Mouse (Mus musculus): ENCODE data around the gene Ubtf. TPM values are rescaled to one million over a fixed set of nuclear protein-coding genes. Genes with fewer than 3 reads are reported as not detected.

Ubtf gene
- polyA plus RNA-seq, 1 experiment from 2014 or later = 87.3 TPM

DNA sequence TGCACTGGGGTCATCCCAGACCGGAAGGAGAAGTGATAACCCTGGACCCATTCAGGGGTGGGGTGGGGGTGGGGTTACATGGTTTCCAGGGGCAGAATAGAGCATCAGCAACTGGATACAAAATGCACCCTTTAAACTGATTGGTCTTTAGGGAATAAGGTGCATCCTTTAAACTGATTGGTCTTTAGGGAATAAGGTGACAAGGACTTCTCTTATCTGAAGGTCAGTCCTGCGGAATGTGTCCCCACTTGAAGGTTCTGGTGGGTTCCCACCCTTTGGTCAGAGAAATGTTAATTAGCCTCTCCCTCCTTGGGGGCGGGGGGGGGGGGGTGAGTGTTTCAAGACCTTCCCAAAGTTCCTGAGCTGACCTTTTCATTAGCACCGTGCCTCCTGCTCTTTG lies 12.3 kb upstream of the Ubtf start:
- no peaks in the 10 kb centered on the region for H3K36me3 ChIP-seq
- ATAC-seq (ENCODE audit: insufficient number of reproducible peaks, low FRiP score, low TSS enrichment, low read depth) = no peak
- H3K27ac ChIP-seq (replicated peaks) = no peak overlapping the region
- no peak overlapping the region for H3K4me2 ChIP-seq (replicated peaks)
- no peak overlapping the region for H3K9ac ChIP-seq
- no peaks in the 10 kb centered on the region for H3K27me3 ChIP-seq
- H3K4me1 ChIP-seq = no peaks in the 10 kb centered on the region
- H3K9me3 ChIP-seq (replicated peaks) = no peaks in the 10 kb centered on the region
- 57% methylated on average over 4 of the region's 4 CpGs for WGBS
- no peak overlapping the region for H3K4me3 ChIP-seq (replicated peaks)

GRCm38 (mm10) chr11:102330039-102330438 lies 10.5 kb upstream of the Ubtf start:
- Histone ChIP-seq H3K27me3 (no peaks in the 10 kb centered on the region), H3K4me1 (no peaks in the 10 kb centered on the region), H3K9me3 (replicated peaks) (no peaks in the 10 kb centered on the region), H3K4me3 (replicated peaks) (no peak overlapping the region), H3K27ac (replicated peaks) (no peak overlapping the region), H3K36me3 (no peaks in the 10 kb centered on the region), H3K9ac (no peak overlapping the region), H3K4me2 (replicated peaks) (no peak overlapping the region)
- no peak for ATAC-seq (ENCODE audit: insufficient number of reproducible peaks, low FRiP score, low TSS enrichment, low read depth)
- WGBS = 75% methylated on average over 3 of the region's 3 CpGs

DNA sequence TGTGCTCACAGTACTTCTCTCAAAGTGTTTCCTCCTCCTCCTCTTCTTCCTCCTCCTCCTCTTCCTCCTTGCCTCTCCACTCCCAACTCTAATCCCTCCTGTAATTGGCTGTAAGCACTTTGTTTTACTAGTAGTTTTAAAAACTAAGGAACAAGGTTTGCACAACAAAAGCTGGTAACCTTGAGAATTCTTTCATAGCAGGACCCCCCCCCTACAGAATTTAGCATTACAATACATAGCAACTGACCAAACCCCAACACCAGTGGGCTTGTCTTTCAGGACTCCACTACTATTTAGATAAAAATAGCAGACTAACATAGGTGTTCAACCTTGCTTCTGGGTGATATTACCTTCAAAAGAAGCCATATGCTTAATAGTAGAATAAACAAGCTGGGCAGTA lies 10.0 kb upstream of the Ubtf start:
- Histone ChIP-seq H3K4me3 (replicated peaks) (no peak overlapping the region), H3K27me3 (no peaks in the 10 kb centered on the region), H3K36me3 (no peaks in the 10 kb centered on the region), H3K27ac (replicated peaks) (no peak overlapping the region), H3K9ac (no peak overlapping the region), H3K4me1 (no peaks in the 10 kb centered on the region), H3K9me3 (replicated peaks) (no peaks in the 10 kb centered on the region), H3K4me2 (replicated peaks) (no peak overlapping the region)
- no peak for ATAC-seq (ENCODE audit: insufficient number of reproducible peaks, low FRiP score, low TSS enrichment, low read depth)

DNA sequence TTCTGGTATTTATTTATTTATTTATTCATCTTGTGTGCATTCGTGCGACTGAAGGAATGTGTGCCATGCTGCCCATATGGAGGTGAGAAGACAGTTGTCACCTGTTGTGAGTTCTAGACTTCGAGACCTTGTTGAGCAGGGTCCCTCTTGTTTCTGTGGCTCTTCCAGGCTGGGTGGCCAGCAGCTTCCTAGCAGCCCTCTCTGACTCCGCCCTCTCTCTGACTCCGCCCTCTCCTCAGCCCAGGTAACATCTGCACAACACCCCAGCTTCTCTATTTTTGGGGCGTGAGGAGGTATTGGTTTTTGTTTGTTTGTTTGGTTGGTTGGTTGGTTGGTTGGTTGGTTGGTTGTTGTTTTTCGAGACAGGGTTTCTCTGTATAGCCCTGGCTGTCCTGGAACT lies 8.3 kb upstream of the Ubtf start:
- H3K4me1 ChIP-seq = no peaks in the 10 kb centered on the region
- H3K9me3 ChIP-seq (replicated peaks) = no peaks in the 10 kb centered on the region
- no peak overlapping the region for H3K4me3 ChIP-seq (replicated peaks)
- H3K4me2 ChIP-seq (replicated peaks) = no peak overlapping the region
- no peaks in the 10 kb centered on the region for H3K27me3 ChIP-seq
- H3K36me3 ChIP-seq = no peaks in the 10 kb centered on the region
- ATAC-seq (ENCODE audit: insufficient number of reproducible peaks, low FRiP score, low TSS enrichment, low read depth) = no peak
- H3K27ac ChIP-seq (replicated peaks) = no peak overlapping the region
- no peak overlapping the region for H3K9ac ChIP-seq
- WGBS = 81% methylated on average over 7 of the region's 7 CpGs

GRCm38 (mm10) chr11:102327250-102327649 lies 7.7 kb upstream of the Ubtf start:
- no peaks in the 10 kb centered on the region for H3K36me3 ChIP-seq
- H3K27ac ChIP-seq (replicated peaks) = no peak overlapping the region
- H3K4me2 ChIP-seq (replicated peaks) = no peak overlapping the region
- no peaks in the 10 kb centered on the region for H3K27me3 ChIP-seq
- no peak overlapping the region for H3K9ac ChIP-seq
- no peaks in the 10 kb centered on the region for H3K4me1 ChIP-seq
- H3K4me3 ChIP-seq (replicated peaks) = no peak overlapping the region
- 66% methylated on average over 5 of the region's 5 CpGs for WGBS
- no peaks in the 10 kb centered on the region for H3K9me3 ChIP-seq (replicated peaks)
- ATAC-seq (ENCODE audit: insufficient number of reproducible peaks, low FRiP score, low TSS enrichment, low read depth) = no peak

GRCm38 (mm10) chr11:102323516-102323915 lies 4.0 kb upstream of the Ubtf start:
- H3K4me1 ChIP-seq = peaks cover 10% of the 10 kb centered on the region
- H3K27me3 ChIP-seq = no peaks in the 10 kb centered on the region
- no peak overlapping the region for H3K27ac ChIP-seq (replicated peaks)
- no peak overlapping the region for H3K4me2 ChIP-seq (replicated peaks)
- 89% methylated on average over 1 of the region's 1 CpGs for WGBS
- no peak overlapping the region for H3K9ac ChIP-seq
- H3K36me3 ChIP-seq = no peaks in the 10 kb centered on the region
- no peak overlapping the region for H3K4me3 ChIP-seq (replicated peaks)
- H3K9me3 ChIP-seq (replicated peaks) = no peaks in the 10 kb centered on the region
- ATAC-seq (ENCODE audit: insufficient number of reproducible peaks, low FRiP score, low TSS enrichment, low read depth) = no peak

DNA sequence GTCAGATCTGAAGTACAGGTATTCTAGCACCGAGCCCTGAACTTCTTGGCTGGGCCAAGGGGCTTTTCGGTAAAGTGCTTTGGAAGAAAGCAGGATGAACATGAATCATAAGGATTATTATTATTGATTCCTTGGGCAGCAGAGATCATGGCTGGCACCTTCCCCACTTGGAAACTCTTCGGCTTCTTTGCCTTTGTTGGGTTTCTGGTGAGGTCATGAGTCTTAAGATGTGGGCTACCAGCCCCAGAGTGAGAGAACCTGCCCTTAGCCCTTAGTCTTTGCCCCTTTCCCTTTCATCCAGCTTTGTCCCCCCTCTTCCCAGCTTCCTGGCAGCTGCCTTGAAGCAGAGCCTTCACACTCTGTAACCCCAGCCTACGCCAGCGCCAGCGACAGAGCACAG lies 2.4 kb upstream of the Ubtf start:
- no peak for ATAC-seq (ENCODE audit: insufficient number of reproducible peaks, low FRiP score, low TSS enrichment, low read depth)

GRCm38 (mm10) chr11:102320686-102321005 lies 1.1 kb upstream of the Ubtf start:
- Histone ChIP-seq H3K4me1 (peaks cover 19% of the 10 kb centered on the region), H3K4me3 (replicated peaks) (peak overlapping the region; percentile 86), H3K27me3 (no peaks in the 10 kb centered on the region), H3K27ac (replicated peaks) (peak overlapping the region; percentile 99), H3K36me3 (no peaks in the 10 kb centered on the region), H3K9me3 (replicated peaks) (no peaks in the 10 kb centered on the region), H3K4me2 (replicated peaks) (peak overlapping the region; percentile 87), H3K9ac (peak overlapping the region; percentile 97)
- no peak for ATAC-seq (ENCODE audit: insufficient number of reproducible peaks, low FRiP score, low TSS enrichment, low read depth)
- WGBS = 9% methylated on average over 10 of the region's 10 CpGs

More for the DNA sequence above, 2.4 kb upstream of the Ubtf start:
- no peaks in the 10 kb centered on the region for H3K9me3 ChIP-seq (replicated peaks)
- WGBS = 76% methylated on average over 6 of the region's 6 CpGs
- no peak overlapping the region for H3K9ac ChIP-seq
- H3K27ac ChIP-seq (replicated peaks) = no peak overlapping the region
- no peaks in the 10 kb centered on the region for H3K27me3 ChIP-seq
- no peaks in the 10 kb centered on the region for H3K36me3 ChIP-seq
- H3K4me1 ChIP-seq = peaks cover 10% of the 10 kb centered on the region
- no peak overlapping the region for H3K4me2 ChIP-seq (replicated peaks)
- H3K4me3 ChIP-seq (replicated peaks) = no peak overlapping the region

- Histone ChIP-seq H3K9me3 (replicated peaks) (no peaks in the 10 kb centered on the region), H3K27me3 (no peaks in the 10 kb centered on the region), H3K36me3 (peaks cover 3% of the 10 kb centered on the region; the same call in 1 of the 2 replicates), H3K4me2 (replicated peaks) (peak overlapping the region; percentile 87), H3K4me1 (peaks cover 24% of the 10 kb centered on the region), H3K9ac (peak overlapping the region; percentile 97), H3K27ac (replicated peaks) (peak overlapping the region; percentile 99), H3K4me3 (replicated peaks) (peak overlapping the region; percentile 86)
- ATAC-seq (ENCODE audit: insufficient number of reproducible peaks, low FRiP score, low TSS enrichment, low read depth) = no peak
- WGBS = under 1% methylated on average over 38 of the region's 38 CpGs
Measured at GRCm38 (mm10) chr11:102319941-102320685, 571 bp upstream of the Ubtf start.

DNA sequence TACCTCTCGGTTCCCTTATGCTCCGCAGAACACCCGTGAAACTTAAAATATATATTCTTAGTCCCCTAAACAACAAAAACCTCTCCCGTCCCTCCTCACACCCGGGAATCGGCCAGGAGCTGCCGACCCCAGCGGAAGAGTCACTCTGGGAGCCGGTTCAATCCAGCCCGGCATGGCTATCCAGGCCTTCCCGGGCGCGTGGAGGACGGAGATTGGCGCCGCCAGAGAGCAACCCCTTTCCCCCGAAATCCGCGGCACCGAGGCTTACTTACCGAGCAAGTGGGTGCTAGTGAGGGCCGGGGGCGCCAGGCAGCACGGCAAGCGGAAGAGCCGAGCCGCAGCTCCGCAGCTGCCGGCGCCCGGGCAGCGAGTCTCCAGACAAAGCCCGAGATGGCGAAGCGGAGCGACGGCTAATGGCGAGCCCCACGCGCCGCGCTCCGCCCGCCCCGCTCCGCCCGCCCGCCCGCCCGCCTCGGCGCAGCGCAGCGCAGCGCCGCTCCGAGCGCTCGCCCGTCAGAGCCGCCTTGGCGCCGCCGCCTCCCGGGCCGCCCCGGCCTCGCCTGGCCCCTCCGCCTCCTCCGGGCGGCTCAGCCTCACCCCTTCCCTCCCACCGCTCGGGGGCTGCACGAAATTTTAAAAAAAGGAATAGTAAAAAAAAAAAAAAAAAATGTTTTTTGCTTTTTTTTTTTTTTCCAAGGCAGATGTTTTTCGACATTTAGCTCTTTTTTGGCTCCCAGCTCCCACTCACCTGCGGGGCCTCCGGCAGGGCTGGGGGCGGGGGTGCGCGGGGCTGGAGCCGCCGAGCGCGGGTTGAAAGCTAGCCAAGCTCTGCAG lies 749 bp downstream of the Ubtf start:
- H3K27ac ChIP-seq (replicated peaks) = peak overlapping the region; percentile 99
- no peak for ATAC-seq (ENCODE audit: insufficient number of reproducible peaks, low FRiP score, low TSS enrichment, low read depth)
- H3K27me3 ChIP-seq = no peaks in the 10 kb centered on the region
- H3K9me3 ChIP-seq (replicated peaks) = no peaks in the 10 kb centered on the region
- H3K36me3 ChIP-seq = peaks cover 16% of the 10 kb centered on the region
- peaks cover 25% of the 10 kb centered on the region for H3K4me1 ChIP-seq
- under 1% methylated on average over 79 of the region's 84 CpGs for WGBS
- H3K4me3 ChIP-seq (replicated peaks) = peak overlapping the region; percentile 86
- peak overlapping the region; percentile 97 for H3K9ac ChIP-seq
- H3K4me2 ChIP-seq (replicated peaks) = peak overlapping the region; percentile 87

DNA sequence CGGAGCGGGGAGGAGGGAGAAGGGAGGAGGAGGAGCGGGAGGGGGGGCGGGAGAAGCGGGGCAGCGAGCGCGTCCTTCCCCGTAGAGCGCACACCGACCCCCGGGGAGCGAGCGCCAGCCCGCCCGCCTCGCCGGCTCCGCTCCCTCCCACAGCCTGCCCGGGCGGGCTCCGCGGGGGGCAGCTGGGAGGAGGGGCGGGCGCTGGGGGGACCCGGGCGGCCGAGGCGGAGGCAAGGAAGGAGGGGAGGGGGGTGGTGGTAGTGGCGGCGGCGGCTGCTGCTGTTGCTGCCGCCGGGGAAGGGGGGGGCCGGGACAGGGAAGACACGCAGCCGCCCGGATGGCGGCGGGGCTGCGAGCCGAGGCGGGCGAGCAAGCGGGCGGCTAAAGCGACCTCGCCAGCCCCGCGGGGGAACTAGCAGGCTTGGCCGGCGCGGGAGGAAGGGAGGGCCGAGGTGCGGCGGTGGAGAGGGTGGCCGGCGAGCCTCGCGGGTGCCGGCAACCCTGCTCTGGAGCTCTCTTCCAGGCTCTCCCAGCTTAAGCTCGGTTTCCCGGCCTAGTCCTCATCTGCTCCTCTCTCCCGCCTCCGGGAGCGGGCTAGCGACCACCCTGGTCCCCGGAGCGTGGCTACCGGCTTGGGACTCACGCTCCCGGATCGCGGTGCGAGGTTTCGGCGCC lies 1.5 kb downstream of the Ubtf start:
- peaks cover 24% of the 10 kb centered on the region for H3K36me3 ChIP-seq
- H3K27me3 ChIP-seq = no peaks in the 10 kb centered on the region
- H3K27ac ChIP-seq (replicated peaks) = peak overlapping the region; percentile 99
- no peaks in the 10 kb centered on the region for H3K9me3 ChIP-seq (replicated peaks)
- peak; percentile 77 for ATAC-seq (ENCODE audit: insufficient number of reproducible peaks, low FRiP score, low TSS enrichment, low read depth)
- peak overlapping the region; percentile 86 for H3K4me3 ChIP-seq (replicated peaks)
- peaks cover 25% of the 10 kb centered on the region for H3K4me1 ChIP-seq
- peak overlapping the region; percentile 97 for H3K9ac ChIP-seq
- WGBS = under 1% methylated on average over 49 of the region's 77 CpGs
- peak overlapping the region; percentile 87 for H3K4me2 ChIP-seq (replicated peaks)

All from embryonic facial prominence, embryonic 15.5 days (tissue).